ENCODE assay signal across 18 mouse cellular contexts in the genomic region with DNA sequence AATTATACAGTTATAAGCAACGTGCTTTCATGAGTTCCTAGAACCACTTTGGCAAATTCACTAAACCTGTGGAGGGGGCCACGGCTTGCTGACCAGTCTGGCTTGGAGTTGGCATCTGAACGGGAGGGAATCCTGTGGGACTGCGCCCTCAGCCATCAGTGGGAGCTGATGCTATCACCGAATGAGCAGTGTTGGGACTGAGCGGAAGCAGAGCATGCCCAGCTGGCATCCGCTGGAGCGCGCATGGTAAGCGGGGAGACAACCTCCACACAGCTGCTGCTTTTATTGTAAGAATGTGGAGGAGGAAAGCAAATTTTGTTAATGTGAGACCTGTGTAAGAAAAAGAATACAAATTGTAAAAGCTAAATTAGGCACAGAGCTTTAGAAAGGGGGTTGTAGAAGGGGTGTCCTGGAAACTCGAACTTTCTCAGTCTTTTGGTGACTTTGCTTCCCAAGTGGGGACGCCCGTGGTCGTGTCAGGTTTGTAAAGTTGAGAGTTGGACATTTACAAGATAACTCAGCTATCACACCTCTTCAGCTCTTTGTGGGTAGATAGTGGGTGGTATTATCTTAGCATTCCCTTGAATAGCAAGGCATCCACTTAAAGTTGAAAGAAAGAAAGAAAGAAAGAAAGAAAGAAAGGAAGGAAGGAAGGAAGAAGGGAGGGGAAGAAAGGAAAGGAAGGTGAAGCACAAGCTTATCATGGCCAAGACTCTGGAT.
DNase-seq lines count a peak whose midpoint lies in the region; ATAC-seq and TF ChIP-seq lines count a peak whose summit lies in the region.
"Had no signal": no experiment of that assay in that cellular context is flagged by ENCODE, and none has a peak within 500 bp of the region (broad histone marks: within the 10 kb centered on the region; RNA-seq: fewer than 3 reads in every experiment).

No protein-coding gene starts in this region.

- H3K27ac ChIP-seq in kidney, adult 2 months (ENCODE audit: insufficient read depth, low read depth, low read length): peak overlapping the region; percentile 85
- 0 out of 2 replicates have a peak overlapping the region, but pooled peaks have one; percentile 18 for H3K27ac ChIP-seq in liver, postnatal 0 days (ENCODE audit: low read depth)
- H3K27ac ChIP-seq in liver, embryonic 12.5 days: no peak overlapping the region
- H3K27ac ChIP-seq: embryonic facial prominence, embryonic 15.5 days; forebrain, embryonic 13.5 days; heart, embryonic 13.5 days; hindbrain, embryonic 10.5 days; limb, embryonic 12.5 days had no signal

- peaks cover 21% of the 10 kb centered on the region for H3K4me1 ChIP-seq in kidney, adult 2 months (ENCODE audit: control insufficient read depth, insufficient read depth, low read length)
- H3K4me1 ChIP-seq in liver, postnatal 0 days (ENCODE audit: insufficient read depth): peaks cover 7% of the 10 kb centered on the region; the same call in 1 of the 2 replicates
- peaks cover 40% of the 10 kb centered on the region for H3K4me1 ChIP-seq in liver, embryonic 12.5 days
- H3K4me1 ChIP-seq: embryonic facial prominence, embryonic 15.5 days; forebrain, embryonic 13.5 days had no signal

- no peak overlapping the region for H3K4me2 ChIP-seq in liver, postnatal 0 days (ENCODE audit: low read depth, low read length)
- no peak overlapping the region for H3K4me2 ChIP-seq in liver, embryonic 12.5 days
- H3K4me2 ChIP-seq: embryonic facial prominence, embryonic 15.5 days; forebrain, embryonic 13.5 days; heart, embryonic 13.5 days; limb, embryonic 12.5 days had no signal

- peaks cover 3% of the 10 kb centered on the region; the same call in 1 of the 2 replicates for H3K9me3 ChIP-seq in liver, postnatal 0 days (ENCODE audit: low read length)
- H3K9me3 ChIP-seq in liver, embryonic 12.5 days (replicated peaks): no peaks in the 10 kb centered on the region
- H3K9me3 ChIP-seq: embryonic facial prominence, embryonic 15.5 days; forebrain, embryonic 13.5 days; heart, embryonic 13.5 days; hindbrain, embryonic 10.5 days; limb, embryonic 12.5 days had no signal

- no peaks in the 10 kb centered on the region for H3K27me3 ChIP-seq in kidney, adult 2 months (replicated peaks; ENCODE audit: control insufficient read depth, insufficient read depth, low read length)
- no peaks in the 10 kb centered on the region for H3K27me3 ChIP-seq in liver, postnatal 0 days (ENCODE audit: insufficient read depth, low read length)
- H3K27me3 ChIP-seq in liver, embryonic 12.5 days (replicated peaks): no peaks in the 10 kb centered on the region; the same call in 1 of the 2 replicates
- H3K27me3 ChIP-seq: embryonic facial prominence, embryonic 15.5 days; forebrain, embryonic 13.5 days; heart, embryonic 13.5 days; limb, embryonic 12.5 days had no signal

- TF ChIP-seq EP300 in liver, postnatal 0 days (IDR thresholded peaks at IDR 0.05; ENCODE audit: low read depth): no peak

- no peak for TF ChIP-seq POLR2A in kidney, adult 2 months (IDR thresholded peaks at IDR 0.05; ENCODE audit: low read depth, low read length)
- no peak for TF ChIP-seq POLR2A in brain, embryonic 14.5 days (IDR thresholded peaks at IDR 0.05; ENCODE audit: borderline replicate concordance, extremely low read depth, insufficient read depth, insufficient read length, poor library complexity, severe bottlenecking)

- no peak overlapping the region for H3K9ac ChIP-seq in liver, postnatal 0 days (replicated peaks)
- H3K9ac ChIP-seq in liver, embryonic 12.5 days: no peak overlapping the region
- H3K9ac ChIP-seq: embryonic facial prominence, embryonic 15.5 days; forebrain, embryonic 13.5 days; heart, embryonic 13.5 days; limb, embryonic 12.5 days had no signal

- TF ChIP-seq CTCF in kidney, adult 2 months (conservative IDR thresholded peaks at IDR 0.05; ENCODE audit: insufficient read depth, insufficient read length, low read depth, low read length): no peak
- no peak for TF ChIP-seq CTCF in liver, postnatal 0 days (IDR thresholded peaks at IDR 0.05; ENCODE audit: low read depth)
- TF ChIP-seq CTCF in brain, embryonic 14.5 days (IDR thresholded peaks at IDR 0.05; ENCODE audit: borderline replicate concordance, extremely low read depth, insufficient read depth, insufficient read length): no peak

- H3K36me3 ChIP-seq in kidney, adult 2 months (ENCODE audit: control insufficient read depth, insufficient read depth, low read length): no peaks in the 10 kb centered on the region
- 0 out of 2 replicates have a peak, but pooled peaks cover 3% of the 10 kb centered on the region for H3K36me3 ChIP-seq in liver, postnatal 0 days (replicated peaks; ENCODE audit: insufficient read depth, low read length)
- H3K36me3 ChIP-seq in liver, embryonic 12.5 days: no peaks in the 10 kb centered on the region
- H3K36me3 ChIP-seq: embryonic facial prominence, embryonic 15.5 days; heart, embryonic 13.5 days; hindbrain, embryonic 10.5 days; limb, embryonic 12.5 days had no signal

- ATAC-seq in liver, postnatal 0 days: no peak
- no peak for ATAC-seq in liver, embryonic 12.5 days
- ATAC-seq: activated CD4-positive, CD25-positive, alpha-beta regulatory T cell, adult 4 months; forebrain, embryonic 13.5 days; intestine, embryonic 16.5 days; midbrain, embryonic 16.5 days had no signal

- H3K4me3 ChIP-seq in kidney, adult 2 months (ENCODE audit: insufficient read depth, low read depth, low read length): no peak overlapping the region
- H3K4me3 ChIP-seq in liver, postnatal 0 days (ENCODE audit: low read depth, low read length): no peak overlapping the region
- H3K4me3 ChIP-seq in liver, embryonic 12.5 days: no peak overlapping the region
- H3K4me3 ChIP-seq: embryonic facial prominence, embryonic 15.5 days; forebrain, embryonic 13.5 days; heart, embryonic 13.5 days; hindbrain, embryonic 10.5 days; limb, embryonic 12.5 days had no signal

- WGBS in kidney, adult 2 months: 64% methylated on average over 14 of the region's 14 CpGs
- 69% methylated on average over 14 of the region's 14 CpGs for WGBS in liver, postnatal 0 days (ENCODE audit: insufficient replicate concordance)
- 64% methylated on average over 14 of the region's 14 CpGs for WGBS in liver, embryonic 12.5 days (ENCODE audit: insufficient replicate concordance)

- no peak for DNase-seq in kidney, adult 2 months
- no peak for DNase-seq in kidney, adult 11 months
- no peak for DNase-seq in liver, postnatal 0 days
- DNase-seq in brain, embryonic 14.5 days (ENCODE audit: low read depth): peak; percentile 22
- peak; percentile 64 for DNase-seq in thymus, postnatal 14 days
- no peak for DNase-seq in lung, postnatal 36 days
- DNase-seq: cerebellum, adult 18-20 months; gastrocnemius, postnatal 14 days; lung, adult 2 months had no signal

Comparison
In these comparisons a context has a peak if more than half of its experiments do, and no peak if none do; other contexts are left out.
1. DNase-seq: peak in brain, embryonic 14.5 days (single experiment) and thymus, postnatal 14 days (single experiment); none in kidney, adult 2 months (single experiment), kidney, adult 11 months (single experiment), liver, postnatal 0 days (single experiment) and lung, postnatal 36 days (single experiment).